Mouse (Mus musculus) stomach, postnatal 0 days (tissue): ENCODE measurements around the gene Dnajb3. TPM values are rescaled to one million over a fixed set of nuclear protein-coding genes. Genes with fewer than 3 reads are reported as not detected.

Experiments
- ATAC-seq: fragments of 200-750 bp; cut with Nextera tagmentation; 2 replicates; pipeline ENCODE4 v1.8.0; 2017; ENCODE audit not compliant: low FRiP score, low TSS enrichment
- DNase-seq: peaks from one replicate; pipeline ENCODE4 v3.0.0-alpha.2; 2016; ENCODE audit warnings: low spot score
- H3K27ac ChIP-seq: fragments of 300-500 bp; sonication (generic); replicated peaks from 2 replicates; pipeline ENCODE4 v1.5.1; 2014; ENCODE audit warnings: mild to moderate bottlenecking, control low read depth
- H3K27me3 ChIP-seq: fragments of 300-500 bp; sonication (generic); 2 replicates; pipeline ENCODE4 v1.6.1; 2014; ENCODE audit warnings: low read length; ENCODE audit not compliant: control insufficient read depth, insufficient read depth
- H3K36me3 ChIP-seq: fragments of 300-500 bp; sonication (generic); 2 replicates; pipeline ENCODE4 v1.6.1; 2014; ENCODE audit warnings: low read length, mixed read lengths; ENCODE audit not compliant: control insufficient read depth, insufficient read depth
- H3K4me1 ChIP-seq: fragments of 300-500 bp; sonication (generic); replicated peaks from 2 replicates; pipeline ENCODE4 v1.6.1; 2014; ENCODE audit warnings: antibody characterized with exemption; ENCODE audit not compliant: control insufficient read depth, insufficient read depth
- H3K4me2 ChIP-seq: fragments of 300-500 bp; sonication (generic); replicated peaks from 2 replicates; pipeline ENCODE4 v1.6.1; 2014; ENCODE audit warnings: low read depth, mild to moderate bottlenecking, control low read depth, moderate library complexity
- H3K4me3 ChIP-seq: fragments of 300-500 bp; sonication (generic); 2 replicates; pipeline ENCODE4 v1.5.1; 2014; ENCODE audit warnings: low read depth, low read length, control low read depth
- H3K9ac ChIP-seq: fragments of 300-500 bp; sonication (generic); 2 replicates; pipeline ENCODE4 v1.6.1; 2014; ENCODE audit warnings: mild to moderate bottlenecking, low read length, control low read depth, mixed read lengths
- H3K9me3 ChIP-seq: fragments of 300-500 bp; sonication (generic); 2 replicates; pipeline ENCODE4 v1.6.1; 2016; ENCODE audit warnings: low read length; ENCODE audit not compliant: control insufficient read depth
- CTCF ChIP-seq: IDR thresholded peaks from 2 replicates; pipeline ENCODE4 v1.5.1; 2016; ENCODE audit warnings: antibody characterized with exemption, low read depth, mild to moderate bottlenecking, moderate library complexity
- EP300 ChIP-seq: optimal IDR thresholded peaks from 2 replicates; pipeline ENCODE3; 2016; ENCODE audit warnings: antibody characterized with exemption
- WGBS: fragments of 180-500 bp; shearing (Covaris S2); extraction: QIAGEN DNeasy Blood & Tissue Kit; methylation state at CpG from one replicate; pipeline ENCODE4 v1.1.7; 2014; 5-methylcytosine and 5-hydroxymethylcytosine counted together
- polyA plus RNA-seq: library from polyadenylated mRNA; unstranded; fragments of >200 nt; fragmentation: Nextera tagmentation; extraction: Ambion mirVana; gene quantifications from 2 replicates; pipeline ENCODE4 v1.2.1, GENCODE M21; 2015

The Dnajb3 gene
- polyA plus RNA-seq, 1 experiment from 2014 or later: 7.2 TPM

DNA sequence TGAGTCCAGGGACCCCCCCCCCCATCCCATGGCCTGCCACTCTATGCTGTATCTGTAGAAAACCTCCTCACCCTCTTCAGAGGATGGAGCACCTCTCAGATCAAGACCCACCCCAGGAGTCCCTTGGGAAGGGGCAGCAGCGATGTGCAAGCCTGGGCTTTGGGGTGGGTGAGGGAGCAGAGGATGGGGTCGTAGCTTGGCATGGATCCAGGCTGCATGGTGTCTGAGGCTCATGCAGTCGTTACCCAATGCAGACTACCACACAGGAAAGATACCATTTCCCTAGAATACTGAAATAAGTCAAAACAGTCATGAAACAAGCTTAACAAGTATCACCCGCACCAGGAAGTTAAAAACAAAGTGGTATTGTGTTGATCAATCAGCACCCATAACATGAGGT lies 43.1 kb upstream of the Dnajb3 start:
- Histone ChIP-seq H3K9me3 (peaks cover 40% of the 10 kb centered on the region), H3K4me3 (no peak overlapping the region), H3K4me1 (no peaks in the 10 kb centered on the region), H3K4me2 (no peak overlapping the region), H3K36me3 (no peaks in the 10 kb centered on the region), H3K27ac (no peak overlapping the region), H3K27me3 (no peaks in the 10 kb centered on the region), H3K9ac (no peak overlapping the region)
- ATAC-seq: no peak
- WGBS: 65% methylated on average over 4 of the region's 4 CpGs
- TF ChIP-seq EP300: no peak
- no peak for TF ChIP-seq CTCF
- no peak for DNase-seq

DNA sequence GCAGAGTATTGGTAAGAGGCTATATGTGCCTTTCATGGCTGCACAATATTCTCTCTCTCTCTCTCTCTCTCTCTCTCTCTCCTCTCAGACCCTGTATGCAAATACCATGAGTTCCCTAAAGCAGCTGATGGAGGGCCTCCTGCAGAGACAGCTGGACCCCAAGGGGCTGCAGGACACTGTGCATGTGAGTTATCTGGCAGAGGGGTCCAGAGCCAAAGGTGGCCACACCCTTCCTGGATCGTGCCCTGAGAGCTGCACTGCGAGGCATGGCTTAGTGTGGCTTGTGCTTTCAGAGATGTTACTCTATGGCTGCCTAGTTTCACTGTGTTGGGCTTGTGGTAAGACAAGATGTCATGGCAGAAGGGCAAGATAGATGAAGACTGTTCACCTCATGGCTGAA lies 42.1 kb upstream of the Dnajb3 start:
- DNase-seq: no peak
- peaks cover 42% of the 10 kb centered on the region for H3K9me3 ChIP-seq
- H3K4me3 ChIP-seq: no peak overlapping the region
- no peaks in the 10 kb centered on the region for H3K36me3 ChIP-seq
- no peak overlapping the region for H3K4me2 ChIP-seq
- no peaks in the 10 kb centered on the region for H3K4me1 ChIP-seq
- 43% methylated on average over 2 of the region's 2 CpGs for WGBS
- H3K27me3 ChIP-seq: no peaks in the 10 kb centered on the region
- TF ChIP-seq CTCF (no peak), EP300 (no peak)
- no peak overlapping the region for H3K9ac ChIP-seq
- no peak overlapping the region for H3K27ac ChIP-seq
- ATAC-seq: no peak

DNA sequence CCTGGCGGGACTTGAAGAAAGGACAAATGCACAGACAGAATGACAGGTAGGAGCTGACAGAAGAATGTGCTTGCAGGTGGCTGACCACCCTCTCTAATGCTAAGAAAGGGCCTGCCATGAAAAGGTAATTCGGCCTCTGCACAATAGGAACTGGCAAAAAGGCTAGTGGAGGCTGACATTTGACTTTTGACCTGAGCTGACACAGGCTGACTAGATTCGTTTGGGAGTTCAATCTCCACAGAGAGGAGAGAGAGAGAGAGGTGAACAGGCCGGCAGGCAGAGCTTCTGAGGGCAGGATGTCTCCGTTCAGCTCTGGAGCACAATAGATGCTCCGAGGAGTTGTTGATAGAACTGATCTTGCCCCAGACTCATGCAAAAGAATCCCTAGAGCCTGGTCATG lies 40.8 kb upstream of the Dnajb3 start:
- H3K9me3 ChIP-seq: peaks cover 47% of the 10 kb centered on the region
- H3K27me3 ChIP-seq: no peaks in the 10 kb centered on the region
- no peak overlapping the region for H3K9ac ChIP-seq
- no peak for DNase-seq
- H3K27ac ChIP-seq: no peak overlapping the region
- no peak overlapping the region for H3K4me2 ChIP-seq
- H3K36me3 ChIP-seq: no peaks in the 10 kb centered on the region
- TF ChIP-seq EP300: no peak
- no peak for TF ChIP-seq CTCF
- no peaks in the 10 kb centered on the region for H3K4me1 ChIP-seq
- 46% methylated on average over 6 of the region's 6 CpGs for WGBS
- no peak overlapping the region for H3K4me3 ChIP-seq
- no peak for ATAC-seq

DNA sequence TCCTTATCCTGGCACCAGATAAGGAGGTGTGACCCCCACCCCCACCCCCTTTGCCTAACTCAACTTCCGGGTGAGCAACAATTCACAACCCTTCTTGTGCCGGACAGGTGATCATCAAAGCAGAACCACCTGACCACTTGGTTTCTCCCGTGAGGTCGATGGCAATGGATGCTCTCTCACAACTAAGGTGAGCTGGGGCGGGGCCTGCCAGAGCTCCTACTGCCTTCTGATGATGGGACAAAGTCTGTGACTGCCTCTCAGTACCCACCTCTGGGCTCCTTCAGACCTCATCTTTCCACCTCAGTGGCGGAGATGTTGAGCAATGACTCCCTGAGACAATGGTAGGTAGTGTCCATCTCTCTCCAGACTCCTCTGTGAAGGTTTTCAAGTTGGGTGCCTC lies 40.3 kb upstream of the Dnajb3 start:
- Histone ChIP-seq H3K9ac (no peak overlapping the region), H3K27me3 (no peaks in the 10 kb centered on the region), H3K4me3 (no peak overlapping the region), H3K36me3 (no peaks in the 10 kb centered on the region), H3K4me1 (no peaks in the 10 kb centered on the region), H3K9me3 (peaks cover 48% of the 10 kb centered on the region), H3K27ac (no peak overlapping the region), H3K4me2 (no peak overlapping the region)
- DNase-seq (no peak), ATAC-seq (no peak; the same call in 1 of the 2 replicates)
- WGBS: 75% methylated on average over 6 of the region's 6 CpGs
- TF ChIP-seq EP300 (no peak), CTCF (no peak)

DNA sequence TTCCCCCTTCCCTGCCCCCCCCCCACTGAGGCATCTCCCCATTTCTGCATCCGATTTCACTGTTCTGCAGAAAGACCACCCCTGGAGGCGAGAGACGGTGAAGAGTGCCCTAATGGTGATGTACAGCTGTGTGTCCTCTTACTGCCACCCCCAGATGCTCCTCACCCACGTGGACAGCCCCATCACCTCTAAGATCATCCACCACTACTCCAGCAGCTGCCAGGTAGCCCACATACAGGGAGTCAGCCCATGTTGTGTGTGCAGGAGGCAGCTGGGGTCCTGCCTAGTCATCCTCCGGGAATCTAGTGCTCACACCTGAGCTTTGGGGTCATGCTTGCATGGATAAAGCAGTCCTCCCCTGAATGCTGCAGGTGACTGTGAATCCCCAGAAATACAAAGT lies 38.3 kb upstream of the Dnajb3 start:
- DNase-seq (no peak), ATAC-seq (no peak)
- 62% methylated on average over 5 of the region's 5 CpGs for WGBS
- Histone ChIP-seq H3K4me1 (no peaks in the 10 kb centered on the region), H3K4me3 (no peak overlapping the region), H3K9ac (no peak overlapping the region), H3K36me3 (no peaks in the 10 kb centered on the region), H3K27me3 (no peaks in the 10 kb centered on the region; the same call in 1 of the 2 replicates), H3K4me2 (no peak overlapping the region), H3K27ac (no peak overlapping the region), H3K9me3 (peaks cover 43% of the 10 kb centered on the region)
- no peak for TF ChIP-seq CTCF
- TF ChIP-seq EP300: no peak

DNA sequence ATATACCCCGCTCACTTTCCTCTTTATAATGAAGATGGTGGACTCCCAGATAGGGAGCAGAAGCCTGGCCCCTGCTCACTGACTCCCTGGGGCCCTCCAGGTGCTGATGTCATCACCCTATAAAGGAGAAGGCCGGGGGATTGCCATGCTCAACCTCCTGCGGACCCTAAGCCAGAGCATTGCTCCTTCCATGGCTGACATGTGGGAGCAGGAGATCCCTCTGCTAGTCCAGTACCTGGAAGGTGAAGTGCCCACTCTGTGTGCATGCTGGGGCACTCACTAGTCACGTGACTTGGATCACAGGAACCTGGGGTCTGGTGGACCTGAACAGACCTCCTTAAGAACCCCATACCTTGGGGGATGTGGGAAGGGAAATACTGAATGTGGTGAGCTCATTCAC lies 35.0 kb upstream of the Dnajb3 start:
- Histone ChIP-seq H3K27me3 (no peaks in the 10 kb centered on the region; the same call in 1 of the 2 replicates), H3K27ac (no peak overlapping the region), H3K4me1 (no peaks in the 10 kb centered on the region), H3K4me2 (no peak overlapping the region), H3K4me3 (no peak overlapping the region), H3K9me3 (peaks cover 61% of the 10 kb centered on the region), H3K36me3 (no peaks in the 10 kb centered on the region), H3K9ac (no peak overlapping the region)
- WGBS: 70% methylated on average over 4 of the region's 4 CpGs
- DNase-seq (no peak), ATAC-seq (0 out of 2 replicates have a peak, but pooled peaks have one; percentile 3)
- TF ChIP-seq EP300: no peak
- TF ChIP-seq CTCF: no peak
